Mouse (Mus musculus) heart, postnatal 0 days (tissue): ENCODE data around the gene Prelid1.

ENCODE experiments used
- CTCF ChIP-seq: IDR thresholded peaks from 2 replicates; pipeline ENCODE4 v1.5.1; 2016; ENCODE audit warnings: antibody characterized with exemption, control low read depth, low read depth
- EP300 ChIP-seq: IDR thresholded peaks from 2 replicates; pipeline ENCODE4 v1.6.1; 2016; ENCODE audit warnings: antibody characterized with exemption, low read depth

GRCm38 (mm10) chr13:55339259-55339658 lies 19.0 kb downstream of the Prelid1 start:
- no peak for TF ChIP-seq CTCF
- no peak for TF ChIP-seq EP300
